Mouse (Mus musculus) forelimb bud, embryonic 11.5 days (tissue): ENCODE measurements at regions not wholly inside any gene's neighbourhood (a gene's known extent, or its start where the extent isn't known, plus 50 kb on each side); places are given as distances from the start of the nearest gene placed in this dataset.

Experiments used
- DNase-seq: peaks from one replicate; pipeline ENCODE4 v3.0.0-alpha.2; 2012; ENCODE audit warnings: low read depth, low spot score

- no peak for DNase-seq
These were observed 430.5 kb downstream of the Hsfy2 start for GRCm38 (mm10) chr1:56206615-56207267.

GRCm38 (mm10) chr1:56195224-56195623 is 442.0 kb downstream of the Hsfy2 start:
- DNase-seq = no peak

- no peak for DNase-seq
These were observed 453.6 kb downstream of the Hsfy2 start for GRCm38 (mm10) chr1:56183503-56184198.

- DNase-seq = no peak
These were observed 457.8 kb downstream of the Hsfy2 start for GRCm38 (mm10) chr1:56179206-56179985.

- no peak for DNase-seq
These were observed 466.1 kb downstream of the Hsfy2 start for GRCm38 (mm10) chr1:56171157-56171556.

- DNase-seq = no peak
These were observed 468.5 kb downstream of the Hsfy2 start for GRCm38 (mm10) chr1:56168712-56169111.

- DNase-seq = no peak
These were observed 469.2 kb downstream of the Hsfy2 start for GRCm38 (mm10) chr1:56168063-56168462.

GRCm38 (mm10) chr1:56165228-56165627 is 472.0 kb downstream of the Hsfy2 start:
- DNase-seq = no peak

- DNase-seq = no peak
These were observed 472.9 kb downstream of the Hsfy2 start for GRCm38 (mm10) chr1:56164366-56164765.

GRCm38 (mm10) chr1:56130951-56131350 is 506.3 kb downstream of the Hsfy2 start:
- DNase-seq = no peak

GRCm38 (mm10) chr1:56089254-56089834 is 547.9 kb downstream of the Hsfy2 start:
- no peak for DNase-seq

- no peak for DNase-seq
These were observed 548.9 kb downstream of the Hsfy2 start for GRCm38 (mm10) chr1:56088357-56088756.

GRCm38 (mm10) chr1:56076757-56077156 is 560.5 kb downstream of the Hsfy2 start:
- DNase-seq = no peak

GRCm38 (mm10) chr1:56072255-56072654 is 565.0 kb downstream of the Hsfy2 start:
- no peak for DNase-seq

- DNase-seq = no peak
These were observed 573.8 kb downstream of the Hsfy2 start for GRCm38 (mm10) chr1:56063474-56063873.
